Mouse (Mus musculus) left cerebral cortex, postnatal 25 days (tissue): ENCODE measurements at regions not wholly inside any gene's neighbourhood (a gene's known extent, or its start where the extent isn't known, plus 50 kb on each side); places are given as distances from the start of the nearest gene placed in this dataset.

ENCODE experiments used
- DNase-seq, 2 experiments: peaks; one replicate each; pipeline ENCODE4 v3.0.0; 2022; ENCODE audit warnings: low spot score in 2 of 2, mixed read lengths in 1 of 2
- intact Hi-C: fragments of 180-260 bp; cut with DNase I; formaldehyde crosslinking; loops from one replicate; pipeline ENCODE4 v1.15.1; 2025

GRCm38 (mm10) chr12:7754861-7755260, 222.6 kb upstream of the Apob start:
- intact Hi-C loops, result no loop called here
- peak; percentile 21 to 79 for DNase-seq

- DNase-seq, result no peak
- intact Hi-C loops, result no loop called here
Measured at GRCm38 (mm10) chr12:7764795-7765697, 212.4 kb upstream of the Apob start.

- intact Hi-C loops, result no loop called here
- DNase-seq, result no peak
Measured at GRCm38 (mm10) chr12:7774127-7774526, 203.3 kb upstream of the Apob start.

GRCm38 (mm10) chr12:7776335-7776734, 201.1 kb upstream of the Apob start:
- peak; percentile 9 to 38 for DNase-seq
- intact Hi-C loops, result loop anchor here (5.0 kb wide), 3 partner anchors 114 to 234 kb away; partner anchors contain the start of gene Apob

GRCm38 (mm10) chr12:7777220-7778055, 200.0 kb upstream of the Apob start:
- DNase-seq, result peak; percentile 84 to 92
- intact Hi-C loops, result loop anchor here (5.0 kb wide), 3 partner anchors 115 to 235 kb away; partner anchors contain the start of gene Apob

GRCm38 (mm10) chr12:7778056-7778440, 199.4 kb upstream of the Apob start:
- intact Hi-C loops, result loop anchor here (5.0 kb wide), 3 partner anchors 116 to 236 kb away; partner anchors contain the start of gene Apob
- DNase-seq, result peak in 1 of 2 experiments; percentile 19

GRCm38 (mm10) chr12:7816616-7817015, 160.8 kb upstream of the Apob start:
- intact Hi-C loops, result no loop called here
- peak; percentile 55 to 67 for DNase-seq

- intact Hi-C loops, result no loop called here
- DNase-seq, result no peak
Measured at GRCm38 (mm10) chr12:7820006-7820704, 157.3 kb upstream of the Apob start.

GRCm38 (mm10) chr12:7820718-7821117, 156.7 kb upstream of the Apob start:
- intact Hi-C loops, result no loop called here
- DNase-seq, result no peak

GRCm38 (mm10) chr12:7835731-7836130, 141.7 kb upstream of the Apob start:
- intact Hi-C loops, result no loop called here
- DNase-seq, result no peak

- DNase-seq, result peak; percentile 12 to 70
- intact Hi-C loops, result no loop called here
Measured at GRCm38 (mm10) chr12:7853876-7854275, 123.6 kb upstream of the Apob start.

- DNase-seq, result no peak
- intact Hi-C loops, result no loop called here
Measured at GRCm38 (mm10) chr12:7855683-7856082, 121.8 kb upstream of the Apob start.

GRCm38 (mm10) chr12:7859533-7859932, 117.9 kb upstream of the Apob start:
- intact Hi-C loops, result no loop called here
- no peak for DNase-seq

- intact Hi-C loops, result loop anchor here (1.0 kb wide), 1 partner anchor 108 kb away; no protein-coding TSS in a partner anchor
- DNase-seq, result peak in 1 of 2 experiments; percentile 45
Measured at GRCm38 (mm10) chr12:7870004-7870403, 107.4 kb upstream of the Apob start.

GRCm38 (mm10) chr12:7870473-7870872, 107.0 kb upstream of the Apob start:
- intact Hi-C loops, result loop anchor here (1.0 kb wide), 1 partner anchor 108 kb away; no protein-coding TSS in a partner anchor
- DNase-seq, result no peak

GRCm38 (mm10) chr12:7875454-7875853, 102.0 kb upstream of the Apob start:
- no peak for DNase-seq
- intact Hi-C loops, result no loop called here

GRCm38 (mm10) chr12:7876302-7877063, 101.0 kb upstream of the Apob start:
- no peak for DNase-seq
- intact Hi-C loops, result no loop called here

GRCm38 (mm10) chr12:7878761-7879160, 98.7 kb upstream of the Apob start:
- intact Hi-C loops, result no loop called here
- no peak for DNase-seq

- no peak for DNase-seq
- intact Hi-C loops, result no loop called here
Measured at GRCm38 (mm10) chr12:7896156-7896555, 81.3 kb upstream of the Apob start.
